Mouse (Mus musculus) ovary, postnatal 14 days (tissue): ENCODE results near the gene Cpeb3.
A peak's percentile ranks its signal among the peaks of the same experiment; 100 is the strongest.

Experiments used
- DNase-seq: peaks from one replicate; pipeline ENCODE4 v3.0.0; 2022; ENCODE audit warnings: low spot score

The Cpeb3 gene

GRCm38 (mm10) chr19:37032364-37032763, 176.0 kb downstream of the Cpeb3 start:
- DNase-seq, result no peak

- no peak for DNase-seq
These were observed 177.0 kb downstream of the Cpeb3 start for GRCm38 (mm10) chr19:37031446-37031845.

GRCm38 (mm10) chr19:37029771-37030170, 178.6 kb downstream of the Cpeb3 start:
- no peak for DNase-seq

GRCm38 (mm10) chr19:37026408-37026807, 182.0 kb downstream of the Cpeb3 start:
- no peak for DNase-seq

GRCm38 (mm10) chr19:37025839-37026319, 182.5 kb downstream of the Cpeb3 start:
- no peak for DNase-seq

- DNase-seq, result no peak
These were observed 186.3 kb downstream of the Cpeb3 start for GRCm38 (mm10) chr19:37022146-37022545.

- DNase-seq, result no peak
These were observed 187.4 kb downstream of the Cpeb3 start for GRCm38 (mm10) chr19:37020951-37021350.

- DNase-seq, result no peak
These were observed 187.9 kb downstream of the Cpeb3 start for GRCm38 (mm10) chr19:37020531-37020930.

GRCm38 (mm10) chr19:37018931-37019330, 189.5 kb downstream of the Cpeb3 start:
- DNase-seq, result no peak

GRCm38 (mm10) chr19:37018411-37018810, 190.0 kb downstream of the Cpeb3 start:
- peak; percentile 41 for DNase-seq

- DNase-seq, result no peak
These were observed 191.5 kb downstream of the Cpeb3 start for GRCm38 (mm10) chr19:37016890-37017289.

- DNase-seq, result no peak
These were observed 194.0 kb downstream of the Cpeb3 start for GRCm38 (mm10) chr19:37014173-37014939.

GRCm38 (mm10) chr19:37013461-37013860, 194.9 kb downstream of the Cpeb3 start:
- no peak for DNase-seq

GRCm38 (mm10) chr19:37009878-37010281, 198.5 kb downstream of the Cpeb3 start:
- DNase-seq, result no peak

GRCm38 (mm10) chr19:37004557-37004956, 203.8 kb downstream of the Cpeb3 start:
- DNase-seq, result no peak
